Mouse (Mus musculus): ENCODE data around the gene Sntb2. TPM values are rescaled to one million over a fixed set of nuclear protein-coding genes. Genes with fewer than 3 reads are reported as not detected.

The Sntb2 gene
- polyA plus RNA-seq, 1 experiment from 2014 or later = 4.8 TPM

GRCm38 (mm10) chr8:107035641-107036040 is 100.1 kb downstream of the Sntb2 start:
- no peak overlapping the region for H3K4me2 ChIP-seq (ENCODE audit: low read length)
- H3K36me3 ChIP-seq (ENCODE audit: control insufficient read depth, insufficient read depth) = peaks cover 15% of the 10 kb centered on the region
- no peak for ATAC-seq
- H3K27me3 ChIP-seq (replicated peaks; ENCODE audit: control insufficient read depth, insufficient read depth, low read length) = no peaks in the 10 kb centered on the region
- no peak overlapping the region for H3K4me3 ChIP-seq (replicated peaks; ENCODE audit: low read length)
- no peak overlapping the region for H3K9ac ChIP-seq (replicated peaks; ENCODE audit: low read depth, low read length)
- no peak overlapping the region for H3K27ac ChIP-seq (ENCODE audit: low read length)
- H3K4me1 ChIP-seq (replicated peaks; ENCODE audit: control insufficient read depth, insufficient read depth, low read length) = peaks cover 18% of the 10 kb centered on the region
- no peaks in the 10 kb centered on the region for H3K9me3 ChIP-seq (ENCODE audit: control insufficient read depth, low read length)
- 88% methylated on average over 3 of the region's 3 CpGs for WGBS

- Histone ChIP-seq H3K27me3 (replicated peaks; ENCODE audit: control insufficient read depth, insufficient read depth, low read length) (no peaks in the 10 kb centered on the region), H3K9me3 (ENCODE audit: control insufficient read depth, low read length) (no peaks in the 10 kb centered on the region), H3K36me3 (ENCODE audit: control insufficient read depth, insufficient read depth) (peaks cover 21% of the 10 kb centered on the region), H3K4me1 (replicated peaks; ENCODE audit: control insufficient read depth, insufficient read depth, low read length) (peaks cover 18% of the 10 kb centered on the region), H3K4me3 (replicated peaks; ENCODE audit: low read length) (no peak overlapping the region), H3K9ac (replicated peaks; ENCODE audit: low read depth, low read length) (no peak overlapping the region), H3K4me2 (ENCODE audit: low read length) (no peak overlapping the region), H3K27ac (ENCODE audit: low read length) (no peak overlapping the region)
- 84% methylated on average over 8 of the region's 8 CpGs for WGBS
- no peak for ATAC-seq
Observed at GRCm38 (mm10) chr8:107036626-107037025, 101.1 kb downstream of the Sntb2 start.

- no peak for ATAC-seq
- WGBS = 89% methylated on average over 7 of the region's 7 CpGs
- Histone ChIP-seq H3K36me3 (ENCODE audit: control insufficient read depth, insufficient read depth) (peaks cover 43% of the 10 kb centered on the region), H3K9me3 (ENCODE audit: control insufficient read depth, low read length) (no peaks in the 10 kb centered on the region), H3K27me3 (replicated peaks; ENCODE audit: control insufficient read depth, insufficient read depth, low read length) (no peaks in the 10 kb centered on the region), H3K4me1 (replicated peaks; ENCODE audit: control insufficient read depth, insufficient read depth, low read length) (no peaks in the 10 kb centered on the region), H3K4me2 (ENCODE audit: low read length) (no peak overlapping the region), H3K27ac (ENCODE audit: low read length) (no peak overlapping the region), H3K4me3 (replicated peaks; ENCODE audit: low read length) (no peak overlapping the region), H3K9ac (replicated peaks; ENCODE audit: low read depth, low read length) (no peak overlapping the region)
Observed at GRCm38 (mm10) chr8:107040632-107041031, 105.1 kb downstream of the Sntb2 start.

DNA sequence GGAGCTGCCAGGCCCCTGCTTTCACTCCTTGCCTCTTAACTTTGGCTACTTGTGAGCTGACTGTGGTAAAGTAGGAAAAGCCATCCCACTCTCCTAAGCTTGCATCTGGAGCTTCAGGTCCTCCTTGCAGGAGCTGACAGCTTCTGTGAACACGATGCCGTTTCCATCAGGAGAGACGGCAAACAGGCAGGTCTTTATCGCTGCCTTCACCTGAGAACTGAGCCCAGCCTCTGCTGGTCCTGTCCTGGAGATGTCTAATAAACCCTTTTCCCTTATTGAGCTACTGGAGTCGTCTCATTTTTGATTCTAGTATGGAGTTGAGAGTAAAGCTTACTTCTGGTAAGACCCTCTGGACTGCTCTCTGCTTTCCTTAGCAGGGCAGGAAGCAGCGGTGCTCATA is 109.9 kb downstream of the Sntb2 start:
- H3K4me2 ChIP-seq (ENCODE audit: low read length) = no peak overlapping the region
- H3K27ac ChIP-seq (ENCODE audit: low read length) = no peak overlapping the region
- H3K27me3 ChIP-seq (replicated peaks; ENCODE audit: control insufficient read depth, insufficient read depth, low read length) = no peaks in the 10 kb centered on the region
- 92% methylated on average over 6 of the region's 6 CpGs for WGBS
- H3K9me3 ChIP-seq (ENCODE audit: control insufficient read depth, low read length) = no peaks in the 10 kb centered on the region
- peaks cover 32% of the 10 kb centered on the region for H3K36me3 ChIP-seq (ENCODE audit: control insufficient read depth, insufficient read depth)
- ATAC-seq = no peak
- no peak overlapping the region for H3K9ac ChIP-seq (replicated peaks; ENCODE audit: low read depth, low read length)
- no peak overlapping the region for H3K4me3 ChIP-seq (replicated peaks; ENCODE audit: low read length)
- peaks cover 16% of the 10 kb centered on the region for H3K4me1 ChIP-seq (replicated peaks; ENCODE audit: control insufficient read depth, insufficient read depth, low read length)

DNA sequence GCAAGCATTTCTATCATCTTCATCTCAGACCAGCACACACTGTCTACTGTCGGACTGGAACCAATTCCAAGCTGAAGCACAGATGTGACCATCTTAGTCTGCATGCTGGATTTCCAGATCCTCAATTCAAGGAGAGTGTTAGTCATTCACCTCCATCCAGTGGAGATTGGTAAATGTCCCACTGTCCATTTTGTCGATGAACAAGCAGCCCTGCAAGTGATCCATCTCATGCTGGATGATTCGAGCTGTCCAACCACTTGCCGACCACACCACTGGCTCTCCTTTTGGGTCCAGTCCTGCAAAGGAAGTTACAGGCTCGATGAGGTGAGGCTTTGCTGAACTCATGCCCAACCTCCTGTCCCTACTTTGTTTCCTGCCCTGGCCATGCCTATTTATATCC is 111.4 kb downstream of the Sntb2 start:
- no peak overlapping the region for H3K4me3 ChIP-seq (replicated peaks; ENCODE audit: low read length)
- H3K9ac ChIP-seq (replicated peaks; ENCODE audit: low read depth, low read length) = no peak overlapping the region
- WGBS = 87% methylated on average over 5 of the region's 5 CpGs
- no peak overlapping the region for H3K27ac ChIP-seq (ENCODE audit: low read length)
- H3K27me3 ChIP-seq (replicated peaks; ENCODE audit: control insufficient read depth, insufficient read depth, low read length) = no peaks in the 10 kb centered on the region
- ATAC-seq = no peak
- H3K9me3 ChIP-seq (ENCODE audit: control insufficient read depth, low read length) = no peaks in the 10 kb centered on the region
- H3K4me1 ChIP-seq (replicated peaks; ENCODE audit: control insufficient read depth, insufficient read depth, low read length) = peaks cover 16% of the 10 kb centered on the region
- H3K36me3 ChIP-seq (ENCODE audit: control insufficient read depth, insufficient read depth) = peaks cover 30% of the 10 kb centered on the region
- no peak overlapping the region for H3K4me2 ChIP-seq (ENCODE audit: low read length)

DNA sequence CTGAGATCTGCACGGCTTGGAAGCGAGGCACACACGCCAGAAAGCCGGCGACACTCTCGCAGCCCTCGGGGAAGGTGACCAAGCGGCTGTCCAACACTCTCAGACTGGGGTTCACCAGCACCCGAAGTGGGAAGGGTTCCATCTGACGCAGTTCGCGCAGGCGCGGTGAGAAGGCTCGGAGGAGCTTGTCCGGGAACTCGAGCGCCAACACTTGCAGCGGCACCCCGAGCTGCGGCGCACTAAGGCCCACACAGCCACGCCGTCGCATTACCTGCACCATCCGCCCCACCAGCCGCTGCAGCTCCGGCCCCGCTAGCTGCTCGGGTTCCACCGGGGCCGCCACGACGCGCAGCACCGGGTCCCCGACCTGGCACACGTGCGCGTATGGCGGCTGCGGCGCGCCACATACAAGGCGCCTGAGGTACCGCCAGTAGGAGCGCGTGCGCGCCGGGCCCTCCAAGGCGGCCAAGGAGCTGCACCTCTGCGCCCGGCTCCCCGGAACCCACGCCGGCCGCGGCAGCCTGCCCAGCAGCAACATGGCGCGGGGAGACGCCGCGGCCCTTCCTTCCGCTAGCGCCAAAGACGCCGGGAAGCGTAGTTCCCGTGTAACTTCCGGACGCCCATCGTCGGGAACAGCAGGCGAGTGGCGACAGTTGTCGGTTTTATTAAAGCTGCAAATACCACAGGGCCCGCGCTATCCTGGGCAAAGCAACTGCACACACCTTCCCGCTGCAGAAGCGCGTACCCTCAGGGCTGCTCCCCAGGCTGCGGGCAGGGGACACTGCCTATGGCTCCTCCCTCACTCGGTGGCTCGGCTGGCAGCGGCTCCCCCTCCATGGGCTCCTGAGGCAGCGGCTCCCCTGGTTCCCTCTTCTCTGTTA is 112.8 kb downstream of the Sntb2 start, which contains the start of gene Pdf:
Gene Pdf, minus strand, starts transcription at position 554 of the 881 bp plus-strand sequence.
- no peaks in the 10 kb centered on the region for H3K27me3 ChIP-seq (replicated peaks; ENCODE audit: control insufficient read depth, insufficient read depth, low read length)
- H3K4me3 ChIP-seq (replicated peaks; ENCODE audit: low read length) = peak within 1 kb of the TSS; percentile 63
- peaks cover 33% of the 10 kb centered on the region for H3K36me3 ChIP-seq (ENCODE audit: control insufficient read depth, insufficient read depth)
- peak within 1 kb of the TSS; percentile 72 for H3K9ac ChIP-seq (replicated peaks; ENCODE audit: low read depth, low read length)
- ATAC-seq = peak; percentile 90
- H3K9me3 ChIP-seq (ENCODE audit: control insufficient read depth, low read length) = no peaks in the 10 kb centered on the region
- H3K4me2 ChIP-seq (ENCODE audit: low read length) = peak within 1 kb of the TSS; percentile 90
- peak within 1 kb of the TSS; percentile 89 for H3K27ac ChIP-seq (ENCODE audit: low read length)
- H3K4me1 ChIP-seq (replicated peaks; ENCODE audit: control insufficient read depth, insufficient read depth, low read length) = peaks cover 16% of the 10 kb centered on the region
- under 1% methylated on average over 83 of the region's 87 CpGs for WGBS

GRCm38 (mm10) chr8:107049480-107049879 is 113.9 kb downstream of the Sntb2 start:
- Histone ChIP-seq H3K4me1 (replicated peaks; ENCODE audit: control insufficient read depth, insufficient read depth, low read length) (peaks cover 16% of the 10 kb centered on the region), H3K27me3 (replicated peaks; ENCODE audit: control insufficient read depth, insufficient read depth, low read length) (no peaks in the 10 kb centered on the region), H3K4me3 (replicated peaks; ENCODE audit: low read length) (no peak overlapping the region), H3K9me3 (ENCODE audit: control insufficient read depth, low read length) (no peaks in the 10 kb centered on the region), H3K27ac (ENCODE audit: low read length) (no peak overlapping the region), H3K36me3 (ENCODE audit: control insufficient read depth, insufficient read depth) (peaks cover 28% of the 10 kb centered on the region), H3K9ac (replicated peaks; ENCODE audit: low read depth, low read length) (no peak overlapping the region), H3K4me2 (ENCODE audit: low read length) (no peak overlapping the region; the same call in 1 of the 2 replicates)
- ATAC-seq = no peak
- 93% methylated on average over 4 of the region's 4 CpGs for WGBS

DNA sequence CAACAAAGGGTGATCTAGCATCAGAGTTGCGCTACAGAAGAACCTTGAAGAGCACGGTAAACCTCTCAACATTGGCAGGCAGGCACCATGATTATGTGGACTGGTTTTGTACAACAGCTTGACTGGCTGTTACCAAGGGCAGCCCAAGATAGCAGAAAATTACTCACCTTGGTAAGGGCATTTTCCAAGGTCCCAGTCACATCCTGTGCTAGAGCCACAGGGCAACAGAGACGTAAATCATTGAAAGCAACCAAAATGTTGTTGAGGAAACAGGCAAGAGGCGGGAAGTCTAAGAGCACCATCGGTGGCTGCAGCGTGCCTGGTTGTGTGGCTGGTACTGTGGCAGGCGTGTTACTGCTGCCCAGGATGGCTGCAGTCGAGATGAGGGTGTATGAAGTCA is 116.5 kb downstream of the Sntb2 start:
- H3K9ac ChIP-seq (replicated peaks; ENCODE audit: low read depth, low read length) = no peak overlapping the region
- H3K4me2 ChIP-seq (ENCODE audit: low read length) = no peak overlapping the region
- no peak for ATAC-seq
- no peaks in the 10 kb centered on the region for H3K9me3 ChIP-seq (ENCODE audit: control insufficient read depth, low read length)
- H3K27me3 ChIP-seq (replicated peaks; ENCODE audit: control insufficient read depth, insufficient read depth, low read length) = no peaks in the 10 kb centered on the region
- H3K27ac ChIP-seq (ENCODE audit: low read length) = no peak overlapping the region
- no peak overlapping the region for H3K4me3 ChIP-seq (replicated peaks; ENCODE audit: low read length)
- peaks cover 26% of the 10 kb centered on the region for H3K4me1 ChIP-seq (replicated peaks; ENCODE audit: control insufficient read depth, insufficient read depth, low read length)
- 97% methylated on average over 8 of the region's 8 CpGs for WGBS
- peaks cover 22% of the 10 kb centered on the region for H3K36me3 ChIP-seq (ENCODE audit: control insufficient read depth, insufficient read depth)

DNA sequence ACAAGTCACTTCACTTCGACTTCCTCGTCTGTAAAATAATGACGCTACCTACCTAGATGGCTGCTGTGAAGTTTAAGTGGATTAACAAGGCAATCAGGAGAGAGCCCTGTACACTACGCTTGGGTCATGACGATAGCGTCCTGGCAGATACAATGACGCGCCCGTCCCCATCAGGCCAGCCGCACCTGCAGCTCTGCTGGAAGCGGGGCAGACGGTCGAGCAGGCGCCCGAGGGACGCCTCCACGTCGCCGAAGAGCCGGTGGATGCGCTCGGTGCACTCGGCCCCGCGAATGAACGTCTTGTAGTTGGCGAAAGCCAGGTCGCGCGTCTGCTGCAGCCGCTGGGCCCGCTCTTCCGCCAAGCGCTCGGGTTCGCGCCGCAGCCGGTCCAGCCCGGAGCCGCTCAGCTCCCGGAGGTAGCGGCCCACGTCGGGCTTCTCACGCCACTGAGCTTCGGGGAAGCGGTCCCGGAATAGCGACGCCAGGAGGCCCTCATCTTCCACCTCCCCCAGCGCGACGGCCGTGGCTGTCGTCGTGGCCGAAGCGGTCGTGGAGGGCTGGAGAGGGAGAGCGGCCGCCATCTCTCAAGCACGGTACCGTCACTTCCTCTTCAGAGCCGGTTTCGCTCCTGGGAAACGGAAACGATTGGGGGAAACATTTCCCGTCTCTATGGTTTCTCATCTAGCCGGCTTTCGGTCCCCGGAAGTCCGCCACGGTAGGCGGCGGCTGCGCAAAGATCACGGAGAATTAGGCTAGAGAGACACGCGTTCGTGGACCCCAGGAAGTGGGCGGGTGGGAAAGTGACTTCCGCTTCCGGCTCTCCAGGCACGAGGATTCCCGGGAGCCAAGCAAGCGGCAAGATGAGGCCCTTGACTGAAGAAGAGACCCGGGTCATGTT is 120.8 kb downstream of the Sntb2 start, which contains the start of the genes Cog8 and Nip7:
Gene Cog8, minus strand, starts transcription at position 614 of the 897 bp plus-strand sequence.
Gene Nip7, plus strand, starts transcription at position 802 of the 897 bp plus-strand sequence.
- Histone ChIP-seq H3K4me2 (ENCODE audit: low read length) (peak within 1 kb of the TSS; percentile 91), H3K4me3 (replicated peaks; ENCODE audit: low read length) (peak within 1 kb of the TSS; percentile 97), H3K36me3 (ENCODE audit: control insufficient read depth, insufficient read depth) (peaks cover 18% of the 10 kb centered on the region), H3K27ac (ENCODE audit: low read length) (peak within 1 kb of the TSS; percentile 79), H3K27me3 (replicated peaks; ENCODE audit: control insufficient read depth, insufficient read depth, low read length) (no peaks in the 10 kb centered on the region), H3K9me3 (ENCODE audit: control insufficient read depth, low read length) (no peaks in the 10 kb centered on the region), H3K4me1 (replicated peaks; ENCODE audit: control insufficient read depth, insufficient read depth, low read length) (peaks cover 19% of the 10 kb centered on the region), H3K9ac (replicated peaks; ENCODE audit: low read depth, low read length) (peak within 1 kb of the TSS; percentile 88)
- ATAC-seq = peak; percentile 99
- under 1% methylated on average over 88 of the region's 88 CpGs for WGBS
